Mouse (Mus musculus) forelimb bud, embryonic 11.5 days (tissue): Measurements from ENCODE around the gene Fam57b.

Experiments used
- DNase-seq: peaks from one replicate; pipeline ENCODE4 v3.0.0-alpha.2; 2012; ENCODE audit warnings: low read depth, low spot score

Gene Fam57b

DNA sequence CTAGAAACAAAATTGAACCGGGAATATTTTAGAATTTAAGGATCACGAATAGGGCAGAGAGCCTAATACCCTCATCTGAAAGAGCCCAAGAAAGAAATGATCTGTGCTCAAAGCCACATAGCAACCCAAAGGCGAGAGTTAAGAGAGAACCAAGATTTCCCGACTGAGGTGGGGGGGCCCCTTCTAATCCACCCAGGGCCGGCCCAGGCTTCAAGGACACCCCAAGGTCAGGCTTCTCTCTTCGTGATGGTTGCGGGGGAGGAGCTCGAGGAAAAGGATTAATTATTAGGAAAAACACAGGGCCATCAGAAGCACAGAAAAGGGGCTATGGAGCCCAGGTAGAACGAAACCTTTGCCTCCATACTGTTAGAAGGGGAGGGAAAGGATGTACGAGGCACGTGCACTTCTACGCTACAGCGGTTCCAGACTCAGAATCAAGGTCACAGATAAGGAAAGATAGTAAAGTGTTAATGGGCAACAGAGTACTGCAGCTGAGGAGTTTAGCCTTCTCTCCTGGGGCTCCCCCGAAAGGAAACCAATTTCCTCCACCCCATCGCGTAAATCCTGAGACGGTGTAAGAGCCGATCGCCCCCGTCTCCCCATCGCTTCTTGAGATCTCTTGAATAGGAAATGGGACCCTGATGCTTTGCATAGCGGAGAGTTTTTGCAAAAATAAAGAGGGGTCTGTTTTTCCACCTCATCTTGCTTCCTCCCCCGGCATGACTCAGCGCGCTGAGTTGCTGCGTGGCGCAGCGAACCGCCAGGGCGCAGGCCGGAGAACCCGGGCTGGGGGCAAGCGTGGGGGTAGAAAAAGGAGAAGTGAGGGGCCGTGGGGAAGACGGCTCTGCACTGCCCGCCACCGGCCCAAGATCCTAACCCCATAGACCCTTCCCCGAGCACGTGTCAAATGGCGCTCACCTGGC is 920 bp downstream of the Fam57b start:
- DNase-seq, result peak; percentile 17

DNA sequence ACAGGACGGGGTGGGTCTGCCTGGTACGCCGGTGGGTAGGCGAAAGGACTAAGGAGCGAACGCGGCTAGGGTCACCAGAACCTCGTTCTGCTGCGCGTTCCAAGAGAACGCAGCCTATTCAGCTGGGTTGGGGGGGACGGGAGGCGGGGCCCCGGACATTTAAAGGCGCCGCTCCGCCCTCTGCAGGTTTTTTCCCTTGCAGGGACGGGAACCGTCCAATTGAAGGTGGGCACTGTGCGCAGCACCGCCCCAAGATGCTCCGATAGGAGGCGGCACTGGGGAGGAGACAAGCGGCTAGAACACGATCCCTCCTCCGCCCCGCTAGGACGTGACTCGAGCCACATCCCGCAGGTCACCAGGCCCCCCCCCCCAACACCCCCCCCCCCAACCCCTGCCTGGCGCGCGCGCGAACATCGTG is 1.6 kb downstream of the Fam57b start:
- peak; percentile 98 for DNase-seq

DNA sequence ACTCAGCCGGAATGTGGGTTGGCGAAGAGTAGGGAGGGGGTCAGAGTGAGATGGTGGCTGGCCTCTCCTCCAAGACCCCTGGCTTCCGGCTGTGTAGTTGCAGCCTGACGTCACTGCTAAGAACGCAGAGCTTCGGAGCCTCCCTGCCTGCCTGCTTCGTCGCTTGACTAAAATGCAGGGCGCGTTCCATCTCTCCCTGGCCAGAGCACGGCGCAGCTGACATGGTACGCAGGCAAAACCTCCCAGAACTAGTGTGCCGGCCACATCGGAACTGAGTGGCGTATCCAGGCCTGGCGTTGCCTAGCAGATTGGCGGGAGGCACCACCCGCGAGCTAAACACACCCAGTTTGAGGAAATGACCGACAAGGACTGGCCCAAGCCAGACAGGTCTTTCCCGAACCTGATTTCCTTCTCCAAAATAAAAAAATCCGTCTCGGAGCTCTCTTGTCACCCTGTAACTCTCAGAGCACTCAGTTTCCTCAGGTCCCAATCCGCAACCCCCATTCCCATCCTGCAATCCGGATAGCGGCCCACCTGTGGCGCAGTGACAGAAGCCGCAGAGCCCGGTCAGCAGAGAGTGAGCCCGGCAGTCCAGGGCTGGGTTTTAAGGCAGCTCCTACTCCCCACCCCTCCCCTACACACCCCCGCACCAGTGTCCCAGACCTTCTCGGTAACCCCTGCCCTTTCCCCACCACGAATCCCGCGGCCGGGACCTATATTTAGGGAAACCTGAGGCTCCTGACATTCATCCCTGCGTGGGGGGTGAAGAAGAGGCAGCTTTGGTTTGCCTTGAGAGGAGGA is 2.2 kb downstream of the Fam57b start:
- DNase-seq, result peak; percentile 92

DNA sequence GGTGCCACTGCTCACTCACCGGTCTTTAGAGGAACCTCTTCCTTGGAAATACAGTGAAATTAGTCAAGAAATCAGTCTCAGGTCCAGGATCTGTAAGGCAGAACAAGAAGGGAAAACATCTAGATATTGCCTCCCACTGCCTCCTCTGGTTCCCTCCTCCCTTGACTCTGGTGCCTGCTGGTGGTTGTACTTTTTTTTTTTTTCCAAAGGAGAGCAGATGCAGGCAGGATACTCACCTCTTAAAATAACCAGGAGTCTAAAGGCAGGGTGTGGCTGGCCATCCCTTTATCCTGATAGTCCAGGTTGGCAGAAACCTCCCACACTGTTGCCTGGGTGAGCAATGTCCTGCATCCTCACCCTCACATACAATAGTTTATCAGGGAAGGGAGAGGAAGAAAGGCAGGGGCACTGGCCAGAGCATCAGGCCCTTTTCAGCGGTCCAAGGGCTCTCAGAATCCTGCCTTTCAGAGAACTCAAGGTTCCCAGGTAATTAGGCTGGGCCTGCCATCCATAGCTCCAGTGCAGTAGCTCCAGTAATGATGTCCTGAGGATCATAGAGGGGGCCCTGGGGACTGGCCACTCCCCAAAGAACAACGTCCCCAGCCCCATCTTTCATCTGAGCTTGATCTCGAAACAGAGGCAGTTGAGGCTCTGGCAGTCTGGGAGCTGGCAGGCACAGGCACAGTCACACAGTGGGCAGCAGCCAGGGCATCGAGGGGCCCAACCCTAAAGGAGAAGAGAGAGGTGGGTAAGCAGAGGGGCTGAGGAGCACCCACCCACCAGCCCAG is 3.0 kb downstream of the Fam57b start:
- no peak for DNase-seq

DNA sequence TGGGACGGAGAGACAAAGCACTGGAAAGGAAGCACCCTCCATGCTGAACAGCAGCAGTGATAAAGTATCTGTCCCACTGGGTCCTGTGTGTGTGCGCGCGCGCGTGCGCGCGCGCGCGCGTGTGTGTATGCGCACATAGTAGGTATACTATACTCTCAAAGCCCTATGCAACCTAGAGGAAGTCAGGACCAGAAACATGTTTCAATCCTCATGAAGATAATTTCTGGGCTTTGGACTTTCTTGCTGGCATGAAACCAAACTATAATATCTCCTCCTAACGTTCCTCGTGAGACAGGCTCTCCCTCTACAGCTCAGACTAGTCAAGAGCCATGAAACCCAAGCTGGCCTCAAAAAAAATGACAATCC is 3.6 kb downstream of the Fam57b start:
- no peak for DNase-seq

DNA sequence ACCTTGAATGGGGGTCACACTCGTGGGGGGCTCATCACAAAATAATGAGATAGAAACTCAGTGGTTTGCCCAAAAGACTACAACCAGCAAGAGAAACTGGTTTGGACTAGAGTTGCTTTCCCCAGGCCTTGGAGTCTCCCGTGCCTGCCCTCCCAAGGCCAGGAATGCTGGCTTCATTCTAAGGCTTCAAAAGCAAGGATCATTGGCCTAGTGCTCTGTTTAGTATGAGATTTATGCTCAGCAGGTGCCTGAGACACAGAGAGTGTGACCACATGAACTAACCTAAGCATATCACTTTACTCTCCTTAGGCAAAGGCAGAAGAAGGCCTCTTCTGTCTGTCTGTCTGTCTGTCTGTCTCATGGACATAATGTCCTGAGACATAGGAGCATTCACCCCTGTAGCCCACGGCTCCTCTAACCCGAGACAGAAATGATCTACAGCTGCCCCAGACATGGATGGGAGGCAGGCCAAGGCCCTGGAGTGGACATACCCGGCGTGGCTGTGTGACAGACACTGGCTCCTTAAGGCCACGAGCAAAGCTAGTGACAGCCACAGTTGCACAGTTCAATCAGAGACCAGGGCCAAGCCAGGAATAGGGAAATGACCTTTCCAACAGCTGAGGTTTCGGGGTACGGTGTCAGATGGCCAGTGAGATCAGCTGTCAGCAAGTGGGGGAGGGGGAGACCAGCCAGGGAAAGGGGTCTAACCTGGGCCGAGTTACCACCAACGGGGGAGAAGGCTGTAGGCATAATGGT is 4.8 kb downstream of the Fam57b start:
- no peak for DNase-seq

DNA sequence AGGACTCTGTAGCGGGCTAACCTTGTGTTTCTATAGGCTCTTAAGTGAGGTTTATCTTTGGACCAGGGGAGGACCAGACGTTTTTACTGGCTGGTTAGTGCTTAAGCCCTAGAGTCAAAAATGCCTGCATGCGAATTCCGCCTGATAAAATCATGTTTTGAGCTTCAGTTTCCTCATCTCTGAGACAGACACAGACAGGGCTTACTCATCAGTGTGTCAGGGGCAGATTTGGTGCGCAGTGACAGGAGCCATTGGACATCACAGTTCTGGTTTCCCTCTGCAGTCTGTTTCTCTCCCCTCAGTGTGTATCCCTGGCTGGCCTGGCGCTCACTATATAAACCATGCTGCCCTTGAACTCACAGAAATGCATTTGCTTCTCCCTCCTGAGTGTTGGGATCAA is 5.7 kb downstream of the Fam57b start:
- no peak for DNase-seq

DNA sequence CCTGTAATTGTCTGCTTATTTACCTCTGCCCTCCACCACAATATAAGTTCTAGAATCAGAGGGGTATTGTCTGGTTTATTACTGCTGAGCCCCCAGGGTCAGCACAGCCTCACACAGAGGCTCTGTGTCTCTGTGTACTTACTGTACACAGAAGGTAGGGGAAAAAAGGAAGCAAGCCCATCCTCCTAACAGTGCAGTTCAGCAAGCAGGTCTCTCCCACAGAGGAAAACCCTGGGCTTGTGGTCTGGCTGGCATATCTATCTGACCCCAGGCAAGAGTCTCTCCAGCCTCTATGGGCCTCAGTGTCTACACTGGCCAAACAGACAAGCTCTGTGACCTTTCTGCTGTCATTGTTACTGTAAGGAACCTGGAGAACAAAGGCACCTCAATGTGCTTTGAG is 6.3 kb downstream of the Fam57b start:
- DNase-seq, result no peak

DNA sequence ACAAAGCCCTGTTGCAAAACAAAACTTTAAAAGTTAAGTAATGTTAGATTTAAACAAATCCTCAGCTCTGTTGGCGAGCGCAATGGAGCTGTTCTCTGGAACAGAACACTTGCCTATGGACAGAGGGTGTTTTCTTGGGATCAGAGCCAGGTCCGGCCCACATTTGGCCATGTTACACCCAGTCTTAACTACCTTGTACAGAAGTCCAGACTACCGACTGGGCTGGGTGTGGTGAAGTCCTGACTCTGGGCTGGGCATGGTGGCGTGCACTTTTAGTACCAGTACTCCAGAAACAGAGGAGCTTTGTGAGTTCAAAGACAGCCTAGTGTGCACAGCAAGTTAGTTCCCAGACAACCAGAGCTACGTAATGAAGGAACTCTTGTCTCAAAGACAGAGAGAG is 9.5 kb downstream of the Fam57b start:
- no peak for DNase-seq

DNA sequence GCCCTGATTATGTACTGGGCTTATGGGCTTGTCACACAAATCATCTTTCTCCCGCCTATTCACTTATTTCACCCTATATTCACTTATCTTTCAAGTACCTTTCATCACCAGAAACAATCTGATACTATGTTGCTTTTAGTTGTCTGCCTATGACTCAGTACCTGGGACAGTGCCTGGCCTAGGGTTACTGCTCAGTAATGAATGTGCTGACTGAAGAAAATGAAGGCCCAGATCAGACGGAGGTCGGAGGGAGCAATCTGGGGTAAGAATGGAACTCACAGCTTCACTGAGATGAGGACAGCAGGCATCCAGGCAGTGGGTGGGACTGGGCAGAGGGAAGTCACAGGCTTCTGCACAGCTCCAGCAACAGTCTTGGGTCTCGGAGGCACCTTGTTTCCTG is 9.9 kb downstream of the Fam57b start:
- no peak for DNase-seq

DNA sequence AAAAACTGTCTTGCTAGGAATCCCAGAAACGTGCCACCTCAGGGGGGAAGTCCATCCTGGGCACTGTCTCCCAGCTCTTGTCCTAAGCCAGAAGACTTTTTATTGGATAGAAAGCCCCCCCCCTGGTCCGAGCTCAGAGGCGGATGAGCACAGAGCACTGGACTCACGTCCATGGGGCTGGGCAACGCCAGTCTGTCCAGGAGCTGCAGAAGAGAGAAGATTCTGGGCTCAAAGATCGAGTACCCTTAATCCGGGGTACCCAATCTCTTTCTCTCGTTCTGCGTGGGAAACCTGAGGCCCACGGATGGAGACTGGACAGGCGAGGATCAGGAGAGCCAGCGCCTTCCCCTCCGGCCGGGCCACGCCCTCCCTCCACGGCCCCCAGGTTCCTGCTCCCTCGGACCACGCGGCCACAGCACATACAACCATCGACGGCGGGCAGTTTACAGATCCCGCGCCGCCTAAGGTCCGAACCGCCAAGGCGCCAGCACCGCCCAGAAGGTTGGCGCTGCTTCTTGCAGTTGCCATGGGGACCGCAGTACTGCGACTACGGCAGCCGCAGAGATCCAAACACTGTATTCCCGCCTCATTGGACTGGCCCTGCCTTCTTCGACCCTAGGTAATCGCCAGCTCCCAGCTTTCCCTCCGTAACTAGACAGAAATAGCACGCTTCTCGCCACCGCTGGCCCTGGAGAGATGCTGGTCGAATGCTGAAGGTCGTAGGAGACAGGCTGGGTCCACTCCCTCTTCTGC is 11.4 kb downstream of the Fam57b start:
- DNase-seq, result peak; percentile 85

DNA sequence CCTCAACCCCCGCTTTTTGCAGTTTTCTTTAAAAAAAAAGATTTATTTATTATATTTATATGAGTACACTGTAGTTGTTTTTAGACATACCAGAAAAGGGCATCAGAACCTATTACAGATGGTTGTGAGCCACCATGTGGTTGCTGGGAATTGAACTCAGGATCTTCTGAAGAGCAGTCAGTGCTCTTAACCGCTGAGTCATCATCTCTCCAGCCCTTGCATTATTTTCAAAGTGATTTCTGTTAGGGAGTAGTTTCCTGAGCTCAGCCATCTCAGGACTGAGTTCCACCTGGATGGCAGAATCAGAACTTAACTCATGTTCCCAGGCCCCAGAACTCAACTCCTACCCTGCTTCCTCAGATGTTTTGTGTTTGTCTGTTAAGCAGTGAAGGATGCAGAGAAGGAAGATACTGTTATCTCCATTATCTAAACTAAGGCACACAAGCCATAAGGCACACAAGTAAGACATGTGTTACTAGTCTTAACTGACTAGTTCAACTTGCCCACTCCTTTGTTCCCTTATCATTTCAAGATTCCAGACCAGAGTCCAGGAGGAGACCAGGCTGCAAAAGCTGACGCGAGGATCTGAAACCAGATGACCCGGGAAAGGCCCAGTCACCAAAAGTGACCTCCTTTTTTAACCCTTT is 12.4 kb downstream of the Fam57b start:
- DNase-seq, result no peak

DNA sequence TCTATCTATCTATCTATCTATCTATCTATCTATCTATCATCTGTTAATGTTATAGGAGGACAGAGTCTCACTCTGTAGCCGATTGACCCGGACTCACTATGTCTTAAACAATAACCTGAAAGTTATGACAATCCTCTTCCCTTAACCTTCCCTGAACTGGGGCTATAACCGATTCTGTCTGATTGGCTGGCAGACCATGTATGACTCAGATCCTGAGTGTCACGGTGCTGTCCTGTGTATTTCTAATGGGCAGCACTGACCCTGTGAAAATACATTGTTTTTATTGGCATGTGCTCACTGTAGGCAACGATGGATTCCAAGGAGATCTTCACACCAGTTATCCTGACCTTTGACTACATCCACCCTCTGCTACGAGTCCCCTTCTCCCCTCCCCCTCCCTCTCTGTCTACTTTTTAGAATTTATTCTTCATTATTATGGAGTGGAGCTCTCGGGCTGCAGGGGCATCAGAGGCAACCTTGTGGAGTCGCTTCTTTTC is 18.3 kb downstream of the Fam57b start:
- no peak for DNase-seq

DNA sequence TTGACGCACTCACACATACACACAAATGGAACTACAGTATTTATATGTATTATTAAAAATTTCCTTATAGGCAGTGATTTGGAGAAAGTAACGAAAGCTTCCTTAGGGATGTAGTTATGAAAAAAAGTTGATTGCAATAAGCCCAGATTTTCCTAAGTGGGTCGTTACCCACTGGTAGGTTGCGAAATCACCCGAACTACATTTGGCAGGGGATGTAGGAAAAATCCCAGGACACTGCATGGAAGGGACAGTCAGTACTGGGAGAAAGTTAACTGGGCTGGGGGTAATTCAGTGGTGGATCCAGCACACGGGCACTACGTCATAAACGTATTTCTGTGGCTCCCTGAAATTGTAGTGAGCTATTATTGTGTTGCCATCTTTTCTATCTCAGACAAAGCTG is 19.0 kb downstream of the Fam57b start:
- no peak for DNase-seq

DNA sequence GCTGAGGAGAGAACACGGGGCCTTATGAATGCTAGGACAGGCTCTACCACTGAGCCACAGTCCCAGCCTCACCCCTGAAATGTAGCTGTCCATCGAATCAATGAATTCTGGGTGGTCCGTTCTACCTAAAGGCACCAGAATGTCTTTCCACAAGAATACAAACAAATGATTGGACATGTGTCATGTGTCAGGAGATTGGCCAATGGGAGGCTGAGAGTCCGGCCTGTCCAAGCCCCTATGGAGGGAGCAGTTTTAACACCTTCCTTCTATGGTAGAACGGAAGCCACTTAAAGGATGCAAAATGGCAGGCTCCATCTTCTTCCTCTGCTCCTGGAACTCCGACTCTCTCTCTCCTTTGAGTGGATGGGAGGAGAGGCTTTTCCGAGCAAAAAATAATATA is 20.1 kb downstream of the Fam57b start:
- no peak for DNase-seq

DNA sequence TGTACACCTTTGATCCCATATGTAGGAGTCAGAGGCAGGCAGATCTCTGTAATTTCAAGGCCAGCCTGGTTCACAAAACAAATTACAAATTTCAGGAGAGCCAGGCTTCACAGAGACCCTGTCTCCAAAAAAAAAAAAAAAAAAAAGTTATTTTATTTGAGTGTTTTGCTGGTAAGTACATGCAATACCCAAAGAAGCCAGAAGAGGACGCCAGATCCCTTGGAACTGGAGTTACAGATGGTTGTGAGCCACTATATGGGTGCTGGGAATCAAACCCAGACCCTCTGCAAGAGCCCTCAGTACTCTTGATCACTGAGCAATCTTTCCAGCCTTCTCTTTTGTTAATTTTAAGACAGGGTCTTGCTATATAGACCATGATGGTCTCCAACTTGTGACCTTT is 21.4 kb downstream of the Fam57b start:
- DNase-seq, result no peak

DNA sequence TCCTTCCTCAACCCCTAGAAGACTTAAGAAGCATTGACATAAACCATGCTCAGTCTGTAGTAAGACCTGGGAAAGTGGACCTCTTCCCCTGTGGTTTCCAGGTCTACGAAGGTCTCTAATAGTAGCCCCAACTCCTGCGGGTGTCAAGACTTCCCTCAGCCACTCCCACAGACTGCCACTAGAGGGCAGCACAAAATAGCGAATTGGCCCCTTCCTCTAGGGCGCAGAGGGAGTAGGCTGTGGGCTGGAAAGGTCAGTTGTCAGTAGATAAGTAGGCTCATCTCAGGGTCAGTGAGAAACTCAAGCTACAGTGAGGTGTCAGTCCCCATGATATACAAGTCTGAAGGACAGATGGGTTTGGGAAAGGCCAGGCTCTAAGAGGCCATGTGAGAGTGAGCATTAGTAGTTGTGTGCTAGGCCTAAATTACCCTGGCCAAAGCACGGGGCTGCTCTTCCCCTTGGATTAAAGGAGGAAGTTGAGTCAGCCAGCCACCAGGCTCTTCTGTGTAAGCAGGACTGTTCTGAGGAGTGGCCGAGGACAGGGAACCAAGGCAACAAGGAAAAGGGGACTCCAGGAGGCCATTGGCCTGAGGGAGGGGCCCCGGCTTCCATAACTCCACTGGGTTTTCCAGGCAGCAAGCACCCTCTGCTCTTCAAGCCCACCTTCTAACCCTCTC is 24.5 kb downstream of the Fam57b start:
- DNase-seq, result peak; percentile 77

DNA sequence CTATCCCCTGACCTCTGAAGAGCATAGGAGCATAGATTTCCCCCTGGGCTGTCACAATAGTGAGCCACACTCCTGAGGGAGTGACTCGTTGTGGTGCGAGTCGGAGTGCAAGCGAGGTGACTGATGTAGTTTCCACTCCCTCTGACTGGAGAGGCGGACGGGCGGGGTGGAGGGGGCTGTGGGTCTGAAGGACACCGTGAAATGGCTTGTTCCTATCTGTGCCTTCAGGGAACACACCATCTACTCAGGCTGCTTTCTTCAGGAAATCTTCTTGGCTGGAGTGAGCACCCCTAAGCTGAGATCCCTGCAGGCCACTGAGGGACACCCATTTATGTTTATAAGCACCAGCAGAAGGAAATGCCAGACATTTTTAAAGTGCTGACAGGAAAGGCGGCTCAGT is 25.3 kb downstream of the Fam57b start:
- no peak for DNase-seq

DNA sequence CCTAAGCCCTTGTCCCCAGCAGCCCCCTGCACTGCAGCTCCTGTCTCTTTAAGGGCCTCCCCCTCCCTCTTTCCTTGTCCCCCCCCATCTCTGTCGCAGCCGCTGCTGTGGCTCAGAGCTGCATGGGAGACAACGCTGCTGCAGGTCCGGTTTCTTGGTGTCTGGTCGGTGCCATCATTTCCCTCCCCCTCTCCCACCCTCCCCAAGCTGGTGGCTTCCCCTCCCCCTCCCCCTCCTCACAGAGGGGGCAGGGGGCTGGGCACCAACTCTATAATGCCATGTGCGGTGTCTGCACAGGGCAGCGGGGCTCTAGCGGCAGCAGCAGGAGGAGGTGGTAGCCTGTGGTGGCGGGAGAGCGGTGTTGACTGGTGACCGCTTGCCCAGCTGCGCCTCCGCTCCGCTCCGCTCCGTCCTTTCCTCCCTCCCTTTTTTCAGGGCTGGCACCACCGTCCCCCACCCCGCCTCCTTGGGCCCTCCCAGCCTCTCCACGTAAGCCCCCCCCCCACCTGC is 25.8 kb downstream of the Fam57b start:
- DNase-seq, result no peak
